Mouse (Mus musculus) liver, embryonic 11.5 days (tissue): ENCODE results near the gene H2-DMa. TPM values are rescaled to one million over a fixed set of nuclear protein-coding genes. Genes with fewer than 3 reads are reported as not detected.

ENCODE experiments used
- ATAC-seq: fragments of 200-750 bp; cut with Nextera tagmentation; replicated peaks from 2 replicates; pipeline ENCODE4 v1.8.0; 2017; ENCODE audit warnings: moderate number of reproducible peaks, mild to moderate bottlenecking, moderate TSS enrichment, moderate library complexity; ENCODE audit not compliant: low FRiP score
- DNase-seq: peaks from one replicate; pipeline ENCODE4 v3.0.0-alpha.2; 2017; ENCODE audit warnings: low spot score
- H3K27ac ChIP-seq: fragments of 300-500 bp; sonication (generic); 2 replicates; pipeline ENCODE4 v1.5.1; 2014; ENCODE audit warnings: mild to moderate bottlenecking, low read depth, low read length, control low read depth
- H3K27me3 ChIP-seq: fragments of 300-500 bp; sonication (generic); replicated peaks from 2 replicates; pipeline ENCODE4 v1.6.1; 2014; ENCODE audit warnings: low read length, mixed read lengths; ENCODE audit not compliant: control insufficient read depth, insufficient read depth
- H3K36me3 ChIP-seq: fragments of 300-500 bp; sonication (generic); 2 replicates; pipeline ENCODE4 v1.6.1; 2014; ENCODE audit warnings: mild to moderate bottlenecking, low read length, moderate library complexity, mixed read lengths; ENCODE audit not compliant: control insufficient read depth, insufficient read depth
- H3K4me1 ChIP-seq: fragments of 300-500 bp; sonication (generic); replicated peaks from 2 replicates; pipeline ENCODE4 v1.6.1; 2014; ENCODE audit warnings: low read length, mixed read lengths; ENCODE audit not compliant: control insufficient read depth, insufficient read depth
- H3K4me2 ChIP-seq: fragments of 300-500 bp; sonication (generic); 2 replicates; pipeline ENCODE4 v1.6.1; 2014; ENCODE audit warnings: mild to moderate bottlenecking, control low read depth, moderate library complexity
- H3K4me3 ChIP-seq: fragments of 300-500 bp; sonication (generic); 2 replicates; pipeline ENCODE4 v1.5.1; 2014; ENCODE audit warnings: low read depth, low read length, control low read depth
- H3K9ac ChIP-seq: fragments of 300-500 bp; sonication (generic); 2 replicates; pipeline ENCODE4 v1.6.1; 2014; ENCODE audit warnings: low read depth, low read length, control low read depth
- H3K9me3 ChIP-seq: fragments of 300-500 bp; sonication (generic); 2 replicates; pipeline ENCODE4 v1.6.1; 2016; ENCODE audit warnings: low read length, inconsistent platforms, mixed read lengths; ENCODE audit not compliant: control insufficient read depth
- WGBS: fragments of 180-500 bp; shearing (Covaris S2); extraction: QIAGEN DNeasy Blood & Tissue Kit; methylation state at CpG from one replicate; pipeline ENCODE4 v1.1.7; 2014; 5-methylcytosine and 5-hydroxymethylcytosine counted together
- polyA plus RNA-seq: library from polyadenylated mRNA; unstranded; fragments of >200 nt; fragmentation: Nextera tagmentation; extraction: Ambion mirVana; gene quantifications from 2 replicates; pipeline ENCODE4 v1.2.1, GENCODE M21; 2014

H2-DMa gene
- polyA plus RNA-seq, 1 experiment from 2014 or later = 5.9 TPM

DNA sequence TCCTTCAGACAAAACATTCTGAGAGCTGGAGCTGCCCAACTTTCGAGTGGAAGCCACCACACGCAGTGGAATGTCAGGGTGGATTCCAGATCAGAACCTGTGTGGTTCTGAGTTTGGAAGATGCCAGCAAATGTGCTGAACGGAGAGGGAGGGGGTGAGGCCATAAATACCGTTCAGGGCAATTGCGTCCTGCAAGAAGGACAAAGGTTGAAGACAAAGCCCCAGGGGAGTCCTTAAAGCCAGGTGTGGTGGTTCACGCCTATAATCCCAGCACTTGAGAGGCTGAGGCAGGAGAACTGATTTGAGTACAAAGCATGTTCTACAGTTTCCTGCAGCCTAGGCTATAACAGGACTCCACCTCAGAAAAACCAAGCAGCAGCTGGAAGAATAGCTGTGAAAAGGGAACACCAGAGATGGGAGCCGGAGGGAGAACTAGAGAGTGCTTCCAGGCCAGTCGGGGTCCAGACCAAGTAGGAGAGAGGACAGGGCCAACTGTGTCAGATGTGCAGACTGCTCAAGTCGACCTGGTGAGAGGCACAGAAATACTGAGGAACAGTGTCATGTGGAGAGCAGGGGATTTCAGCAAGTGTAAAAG is 7.6 kb downstream of the H2-DMa start:
- 0 out of 2 replicates have a peak overlapping the region, but pooled peaks have one; percentile 25 for H3K9ac ChIP-seq
- 0 out of 2 replicates have a peak overlapping the region, but pooled peaks have one; percentile 1 for H3K4me3 ChIP-seq
- no peaks in the 10 kb centered on the region for H3K36me3 ChIP-seq
- H3K4me2 ChIP-seq = peak overlapping the region; percentile 22
- ATAC-seq = no peak
- DNase-seq = no peak
- WGBS = 66% methylated on average over 9 of the region's 9 CpGs
- H3K4me1 ChIP-seq = peaks cover 45% of the 10 kb centered on the region
- H3K27ac ChIP-seq = 0 out of 2 replicates have a peak overlapping the region, but pooled peaks have one; percentile 34
- H3K27me3 ChIP-seq = peaks cover 11% of the 10 kb centered on the region
- H3K9me3 ChIP-seq = no peaks in the 10 kb centered on the region

GRCm38 (mm10) chr17:34127475-34127874 is 8.1 kb downstream of the H2-DMa start:
- Histone ChIP-seq H3K4me3 (no peak overlapping the region), H3K9me3 (no peaks in the 10 kb centered on the region), H3K27ac (no peak overlapping the region), H3K27me3 (peaks cover 11% of the 10 kb centered on the region), H3K4me1 (peaks cover 45% of the 10 kb centered on the region), H3K4me2 (peak overlapping the region; percentile 22), H3K36me3 (no peaks in the 10 kb centered on the region), H3K9ac (0 out of 2 replicates have a peak overlapping the region, but pooled peaks have one; percentile 25)
- peak; percentile 50; the same call in 1 of the 2 replicates for ATAC-seq
- DNase-seq = no peak
- WGBS = 15% methylated on average over 6 of the region's 6 CpGs

- WGBS = 22% methylated on average over 13 of the region's 13 CpGs
These were observed 9.1 kb downstream of the H2-DMa start for GRCm38 (mm10) chr17:34128264-34128937.

GRCm38 (mm10) chr17:34128944-34129791 is 9.8 kb downstream of the H2-DMa start:
- peaks cover 11% of the 10 kb centered on the region for H3K27me3 ChIP-seq
- ATAC-seq (no peak), DNase-seq (no peak)
- no peak overlapping the region; the same call in 1 of the 2 replicates for H3K9ac ChIP-seq
- 0 out of 2 replicates have a peak overlapping the region, but pooled peaks have one; percentile 12 for H3K4me3 ChIP-seq
- WGBS = 19% methylated on average over 18 of the region's 18 CpGs
- peak overlapping the region; percentile 34 for H3K4me2 ChIP-seq
- no peaks in the 10 kb centered on the region for H3K36me3 ChIP-seq
- no peak overlapping the region for H3K27ac ChIP-seq
- H3K9me3 ChIP-seq = no peaks in the 10 kb centered on the region
- H3K4me1 ChIP-seq = peaks cover 36% of the 10 kb centered on the region

More at GRCm38 (mm10) chr17:34128264-34128937, 9.1 kb downstream of the H2-DMa start:
- no peak for DNase-seq
- H3K36me3 ChIP-seq = no peaks in the 10 kb centered on the region
- no peaks in the 10 kb centered on the region for H3K9me3 ChIP-seq
- H3K4me3 ChIP-seq = no peak overlapping the region
- no peak overlapping the region for H3K27ac ChIP-seq
- H3K9ac ChIP-seq = no peak overlapping the region
- peaks cover 43% of the 10 kb centered on the region for H3K4me1 ChIP-seq
- no peak for ATAC-seq
- H3K27me3 ChIP-seq = peaks cover 11% of the 10 kb centered on the region
- H3K4me2 ChIP-seq = peak overlapping the region; percentile 34

GRCm38 (mm10) chr17:34130073-34130947 is 11.0 kb downstream of the H2-DMa start:
- peaks cover 33% of the 10 kb centered on the region for H3K4me1 ChIP-seq
- no peak overlapping the region for H3K4me3 ChIP-seq

DNA sequence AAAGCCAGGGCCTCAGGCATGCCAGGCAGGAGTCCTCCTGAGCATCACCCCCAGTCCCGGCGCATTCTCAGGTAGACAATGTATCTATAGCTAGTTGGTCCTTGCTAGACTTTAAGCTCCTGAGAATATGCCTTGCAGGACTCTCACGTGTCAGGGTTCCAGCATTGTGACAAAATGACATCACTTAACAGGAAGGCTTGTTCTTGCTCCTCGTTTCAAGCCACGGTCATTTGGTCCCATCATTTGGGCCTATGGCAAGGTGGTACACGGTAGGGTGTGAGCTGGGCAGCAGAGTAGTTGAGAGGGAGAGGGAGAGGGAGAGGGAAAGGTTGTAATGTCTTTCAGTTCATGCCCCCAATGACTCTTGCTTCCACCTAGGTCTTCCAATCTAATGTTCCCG is 12.6 kb downstream of the H2-DMa start:
- DNase-seq (no peak), ATAC-seq (no peak)
- no peak overlapping the region for H3K27ac ChIP-seq
- no peak overlapping the region for H3K9ac ChIP-seq
- H3K36me3 ChIP-seq = no peaks in the 10 kb centered on the region
- H3K4me1 ChIP-seq = peaks cover 31% of the 10 kb centered on the region
- 82% methylated on average over 7 of the region's 7 CpGs for WGBS
- H3K4me3 ChIP-seq = no peak overlapping the region
- peaks cover 19% of the 10 kb centered on the region for H3K27me3 ChIP-seq
- no peak overlapping the region for H3K4me2 ChIP-seq
- H3K9me3 ChIP-seq = no peaks in the 10 kb centered on the region

More at GRCm38 (mm10) chr17:34130073-34130947, 11.0 kb downstream of the H2-DMa start:
- H3K36me3 ChIP-seq = no peaks in the 10 kb centered on the region
- H3K27ac ChIP-seq = no peak overlapping the region
- H3K9ac ChIP-seq = no peak overlapping the region
- ATAC-seq (no peak), DNase-seq (no peak)
- peaks cover 11% of the 10 kb centered on the region for H3K27me3 ChIP-seq
- H3K4me2 ChIP-seq = no peak overlapping the region
- H3K9me3 ChIP-seq = no peaks in the 10 kb centered on the region
- WGBS = 70% methylated on average over 19 of the region's 19 CpGs

DNA sequence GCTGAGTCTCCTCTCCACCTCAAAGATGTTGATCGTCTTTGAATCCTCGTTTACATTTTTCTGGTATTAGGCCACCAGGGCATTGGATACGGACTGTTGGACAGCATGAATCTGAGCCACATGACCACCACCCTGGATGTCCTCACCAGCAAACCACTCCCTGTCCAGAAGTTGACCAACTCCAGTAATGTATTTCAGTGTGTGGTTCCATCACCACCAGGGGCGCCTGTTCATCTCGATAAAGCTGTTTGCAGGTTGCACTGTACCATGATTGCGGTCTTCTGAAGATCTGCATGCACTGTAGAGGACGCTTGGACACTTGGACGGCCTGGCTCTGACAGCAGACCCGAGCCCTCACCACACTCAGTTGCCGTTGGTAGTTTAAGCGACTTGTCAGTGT is 13.9 kb downstream of the H2-DMa start:
- no peak for ATAC-seq
- 77% methylated on average over 11 of the region's 11 CpGs for WGBS

DNA sequence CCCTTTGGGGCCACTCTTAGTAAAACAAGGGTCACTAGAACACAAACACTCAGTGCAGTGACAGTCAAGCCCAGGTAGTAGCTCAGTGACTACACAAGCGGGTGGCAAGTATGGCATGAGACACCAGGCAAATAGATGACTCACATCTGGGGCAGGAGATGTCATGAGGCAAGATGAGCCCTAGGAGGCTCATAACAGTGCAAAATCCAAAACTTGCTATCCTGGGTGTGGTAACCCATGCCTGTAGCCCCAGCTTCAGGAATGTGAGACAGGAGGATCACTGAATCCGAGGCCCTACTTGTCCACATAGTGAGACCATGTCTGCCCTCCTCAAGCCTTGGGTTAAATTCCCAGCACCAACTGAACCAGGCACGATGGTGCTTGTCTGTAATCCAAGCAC is 15.1 kb downstream of the H2-DMa start:
- H3K27me3 ChIP-seq = peaks cover 33% of the 10 kb centered on the region
- no peak overlapping the region for H3K27ac ChIP-seq
- ATAC-seq (no peak), DNase-seq (no peak)
- no peaks in the 10 kb centered on the region for H3K9me3 ChIP-seq
- peaks cover 7% of the 10 kb centered on the region; the same call in 1 of the 2 replicates for H3K4me1 ChIP-seq
- no peak overlapping the region for H3K9ac ChIP-seq
- H3K36me3 ChIP-seq = no peaks in the 10 kb centered on the region
- H3K4me2 ChIP-seq = no peak overlapping the region
- H3K4me3 ChIP-seq = no peak overlapping the region
- WGBS = 82% methylated on average over 3 of the region's 3 CpGs

More for the DNA sequence above, 13.9 kb downstream of the H2-DMa start:
- Histone ChIP-seq H3K27ac (no peak overlapping the region), H3K36me3 (no peaks in the 10 kb centered on the region), H3K9ac (no peak overlapping the region), H3K4me1 (peaks cover 19% of the 10 kb centered on the region), H3K4me3 (no peak overlapping the region), H3K4me2 (no peak overlapping the region), H3K27me3 (peaks cover 32% of the 10 kb centered on the region), H3K9me3 (no peaks in the 10 kb centered on the region)
- no peak for DNase-seq
